Mouse (Mus musculus) lung, postnatal 0 days (tissue): Measurements from ENCODE around the gene Ranbp2.

ENCODE experiments used
- CTCF ChIP-seq: IDR thresholded peaks from 2 replicates; pipeline ENCODE4 v1.5.1; 2016; ENCODE audit warnings: antibody characterized with exemption, mild to moderate bottlenecking
- EP300 ChIP-seq: IDR thresholded peaks from 2 replicates; pipeline ENCODE4 v1.6.1; 2016; ENCODE audit warnings: antibody characterized with exemption, mild to moderate bottlenecking, control low read depth

GRCm38 (mm10) chr10:58447280-58447781 lies 611 bp downstream of the Ranbp2 start:
- TF ChIP-seq CTCF (no peak), EP300 (no peak)
